Mouse (Mus musculus) brain, embryonic 14.5 days (tissue): ENCODE results near the gene Kif22. TPM values are rescaled to one million over a fixed set of nuclear protein-coding genes. Genes with fewer than 3 reads are reported as not detected.

ENCODE experiments used
- DNase-seq: peaks from one replicate; pipeline ENCODE4 v3.0.0-alpha.2; 2011; ENCODE audit warnings: low read depth
- CTCF ChIP-seq: fragments of 200-500 bp; IDR thresholded peaks from 2 replicates; pipeline ENCODE4 v1.5.1; 2012; ENCODE audit warnings: inconsistent platforms, mild to moderate bottlenecking, moderate library complexity, borderline replicate concordance; ENCODE audit not compliant: insufficient read depth, insufficient read length; ENCODE audit errors: extremely low read depth
- POLR2A ChIP-seq: fragments of 200-500 bp; IDR thresholded peaks from 2 replicates; pipeline ENCODE4 v1.6.1; 2012; ENCODE audit warnings: mild to moderate bottlenecking, inconsistent platforms, borderline replicate concordance; ENCODE audit not compliant: poor library complexity, insufficient read depth, insufficient read length, severe bottlenecking; ENCODE audit errors: extremely low read depth
- polyA plus RNA-seq: library from polyadenylated mRNA; depleted of rRNA; stranded (reverse); fragments of >200 nt; gene quantifications from 2 replicates; pipeline ENCODE4 v1.2.3, GENCODE M21; 2012

Gene Kif22
- polyA plus RNA-seq, 1 experiment, result 25.5 TPM

DNA sequence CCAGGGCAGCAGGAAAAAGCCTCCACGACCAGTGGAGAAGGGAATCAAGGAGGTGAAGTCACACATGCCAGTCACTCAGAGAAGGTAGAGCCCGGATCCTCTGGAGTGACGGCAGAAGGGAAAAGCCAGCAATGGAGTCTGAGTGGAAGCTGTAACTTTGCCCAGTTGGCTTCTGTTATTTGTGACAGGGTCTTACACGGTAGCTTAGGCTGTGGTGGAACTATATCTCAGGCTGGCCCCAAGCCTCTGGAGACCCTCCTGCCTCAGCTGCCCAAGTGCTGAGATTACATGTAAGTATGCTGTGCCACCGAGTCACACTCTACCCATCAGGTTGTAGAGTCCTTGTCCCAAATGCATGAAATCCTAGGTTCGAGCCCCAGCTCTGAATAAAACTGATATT, 28.9 kb downstream of the Kif22 start:
- no peak for TF ChIP-seq CTCF
- TF ChIP-seq POLR2A, result no peak
- DNase-seq, result no peak

DNA sequence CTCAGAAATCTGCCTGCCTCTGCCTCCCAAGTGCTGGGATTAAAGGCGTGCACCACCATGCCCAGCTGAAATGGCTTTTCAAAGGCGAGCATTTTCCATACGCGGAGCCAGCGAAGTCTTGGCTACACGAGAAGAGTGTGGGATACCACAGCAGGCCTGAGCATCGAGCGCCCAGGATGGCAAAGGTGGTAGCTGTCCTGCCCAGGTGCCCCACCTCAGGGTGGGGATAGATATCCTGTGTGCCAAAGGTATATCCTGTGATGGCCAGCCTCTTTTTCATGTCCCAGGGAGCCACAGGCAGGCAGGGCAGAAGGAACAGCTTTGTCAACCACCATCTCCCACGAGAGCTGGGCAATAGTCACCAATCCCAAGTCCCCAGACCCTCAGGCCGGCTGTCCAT, 29.4 kb downstream of the Kif22 start:
- no peak for DNase-seq
- TF ChIP-seq CTCF (no peak), POLR2A (no peak)

DNA sequence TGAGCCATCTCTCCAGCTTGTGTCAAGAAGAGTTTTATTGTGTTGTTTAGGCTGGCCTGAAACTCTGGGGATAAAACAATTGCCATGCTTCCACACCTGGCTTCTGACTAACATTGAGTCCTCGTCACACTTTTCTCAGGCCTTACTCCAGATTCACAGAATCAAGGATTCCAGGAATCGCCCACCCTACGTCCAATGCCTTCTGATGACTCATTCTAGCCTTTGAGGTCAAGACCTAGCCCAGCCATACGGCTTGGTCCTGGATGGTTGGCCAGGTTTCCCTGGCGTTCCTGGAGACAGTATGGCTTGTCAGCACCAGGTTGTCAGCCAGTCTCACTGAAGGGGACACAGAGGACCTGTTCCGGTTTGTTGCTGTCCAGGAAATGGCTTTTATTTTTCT, 29.9 kb downstream of the Kif22 start:
- no peak for DNase-seq
- no peak for TF ChIP-seq POLR2A
- TF ChIP-seq CTCF, result no peak

DNA sequence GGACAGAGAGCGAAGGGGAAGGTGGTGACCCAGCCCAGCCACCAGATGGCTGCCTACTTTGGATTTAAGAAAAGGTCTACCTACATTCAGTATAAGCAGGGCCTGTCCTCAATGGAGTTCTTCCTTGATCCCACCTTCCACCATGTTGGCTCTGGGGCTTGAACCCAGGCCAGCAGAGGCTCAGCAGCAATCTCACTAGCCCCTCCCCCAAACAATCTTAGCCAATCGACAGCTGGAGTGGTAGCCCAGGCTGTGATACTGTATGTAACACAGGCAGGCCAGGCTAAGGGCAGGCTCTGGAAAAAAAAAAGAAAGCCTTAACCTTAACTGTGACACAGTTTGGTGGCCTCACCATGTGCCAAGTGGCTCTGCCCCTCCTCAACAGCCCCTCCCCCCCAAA, 30.6 kb downstream of the Kif22 start:
- no peak for TF ChIP-seq POLR2A
- TF ChIP-seq CTCF, result no peak
- no peak for DNase-seq

DNA sequence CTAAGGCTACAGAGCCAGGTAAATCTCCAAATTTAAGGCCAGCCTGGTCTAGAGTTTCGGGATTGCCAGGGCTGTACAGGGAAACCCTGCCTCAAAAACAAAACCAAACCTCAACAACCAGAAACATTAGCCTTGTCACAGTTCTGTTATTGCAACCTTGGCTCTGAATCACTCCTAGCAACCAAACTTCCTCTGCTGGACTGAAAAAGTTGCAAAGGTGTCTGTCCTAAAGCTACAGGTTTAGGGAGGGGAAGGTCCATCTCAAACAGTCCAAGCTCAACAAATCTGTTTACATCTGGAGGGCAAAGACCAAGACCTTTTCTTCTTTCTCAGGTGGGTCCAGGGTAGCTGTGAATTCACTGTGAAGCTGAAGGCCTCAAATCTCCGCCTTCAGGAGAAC, 31.2 kb downstream of the Kif22 start:
- TF ChIP-seq CTCF (no peak), POLR2A (no peak)
- DNase-seq, result no peak

DNA sequence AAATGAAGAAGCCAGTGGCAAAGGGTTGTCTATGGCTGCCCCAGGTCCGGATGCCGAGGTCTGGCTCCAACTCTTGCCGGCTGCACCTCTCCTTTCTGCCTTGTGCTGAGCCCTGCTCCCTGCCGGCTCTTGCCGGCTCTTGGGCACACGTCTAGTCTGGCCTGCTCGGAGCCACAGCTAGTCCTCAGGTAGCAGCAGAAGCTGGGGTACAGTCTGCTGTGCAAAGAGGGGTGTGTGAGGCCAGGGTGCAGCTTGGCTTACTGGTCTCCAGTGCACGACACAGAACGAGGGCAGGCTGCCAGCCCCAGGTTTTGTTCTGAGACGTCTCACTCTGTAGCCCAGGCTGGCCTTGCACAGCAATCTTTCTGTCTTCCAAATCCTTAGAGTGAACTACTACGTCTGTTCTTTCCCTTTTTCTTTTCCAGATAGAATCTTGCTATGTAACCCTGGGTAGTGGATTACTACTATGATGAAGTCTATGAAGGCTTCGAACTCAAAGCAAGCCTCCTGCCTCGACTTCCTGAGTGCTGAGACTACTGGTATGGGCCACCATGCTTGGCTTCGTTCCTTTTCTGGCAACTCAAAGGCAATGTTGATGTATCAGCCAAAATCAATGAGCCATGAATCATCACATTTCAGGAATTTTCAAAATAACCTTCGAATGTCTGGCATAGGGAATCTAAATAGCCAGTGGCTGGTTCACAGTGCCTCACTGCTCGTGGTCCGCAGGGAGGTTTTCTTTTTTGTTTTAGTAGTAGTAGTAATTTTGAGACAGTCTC, 32.8 kb downstream of the Kif22 start:
- no peak for DNase-seq

DNA sequence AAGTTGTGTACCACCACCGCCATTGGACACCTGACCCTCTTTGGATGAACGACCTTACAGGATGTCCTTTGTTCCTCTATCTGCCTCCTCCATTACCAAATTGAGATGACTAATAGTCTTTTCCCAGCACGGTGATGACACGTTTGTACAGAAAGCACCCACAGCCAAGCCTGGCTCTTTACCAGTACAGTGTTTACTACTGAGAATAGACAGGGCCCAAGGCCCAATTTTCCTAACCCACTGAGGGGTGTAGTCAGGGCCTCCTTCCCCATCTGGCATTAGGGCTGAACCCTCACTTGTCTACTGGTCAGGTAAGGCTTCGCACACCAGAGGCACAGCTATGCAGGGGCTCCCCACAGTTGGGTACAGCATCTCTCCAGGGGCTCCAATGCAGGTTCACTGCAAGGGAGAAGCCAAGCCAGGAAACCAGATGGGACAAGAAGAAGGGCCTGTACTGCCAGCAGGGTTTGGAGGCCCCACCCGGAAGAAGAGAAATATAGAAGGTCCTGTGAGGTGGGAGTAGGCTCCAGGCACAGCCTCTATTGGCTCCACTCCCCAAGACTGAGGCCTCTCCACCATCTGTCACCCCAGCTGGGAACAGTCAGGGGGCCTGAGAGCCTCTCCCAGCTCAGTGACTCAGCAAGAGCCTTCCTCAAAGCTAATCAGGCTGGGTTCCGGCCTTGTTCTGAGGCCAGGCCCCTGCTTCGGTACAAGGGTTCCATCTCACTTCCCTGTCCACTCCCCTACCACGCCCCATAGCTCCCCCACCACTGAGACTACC, 33.8 kb downstream of the Kif22 start:
- DNase-seq, result peak; percentile 87

More for the DNA sequence above, 32.8 kb downstream of the Kif22 start:
- TF ChIP-seq CTCF (no peak), POLR2A (no peak)

DNA sequence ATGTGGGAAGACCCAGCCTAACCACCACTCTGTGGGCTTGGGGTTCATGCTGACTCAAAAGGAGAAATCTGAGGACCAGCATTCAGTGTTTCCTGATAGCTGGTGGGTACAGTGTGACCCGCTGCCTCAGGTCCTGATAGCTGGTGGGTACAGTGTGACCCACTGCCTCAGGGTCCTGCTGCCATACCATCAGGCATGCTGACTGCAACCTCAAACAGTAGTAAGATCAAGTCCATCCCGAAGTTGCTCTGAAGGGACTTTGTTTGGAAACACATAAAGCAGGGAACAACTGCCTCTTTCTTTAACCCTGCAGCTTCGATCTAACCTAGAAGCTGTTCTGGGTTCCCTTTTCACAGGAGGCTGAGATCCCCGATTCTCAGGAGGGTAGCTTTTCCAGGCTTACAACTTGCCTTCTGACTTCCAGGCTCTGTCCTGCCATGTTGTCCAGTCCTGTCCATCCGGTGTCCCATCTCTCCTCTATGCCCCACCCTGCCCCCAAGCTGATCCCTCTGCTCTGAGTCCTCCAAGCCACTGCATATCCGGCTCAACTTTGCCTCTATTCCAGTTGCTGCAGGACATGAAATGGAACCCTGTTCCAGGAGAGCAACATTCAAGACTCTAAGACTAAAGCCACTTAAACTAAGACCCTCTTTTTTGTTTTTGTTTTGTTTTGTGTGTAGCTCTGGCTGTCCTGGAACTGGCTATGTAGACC, 34.8 kb downstream of the Kif22 start:
- TF ChIP-seq CTCF, result no peak
- no peak for TF ChIP-seq POLR2A
- no peak for DNase-seq

More for the DNA sequence above, 33.8 kb downstream of the Kif22 start:
- no peak for TF ChIP-seq CTCF

DNA sequence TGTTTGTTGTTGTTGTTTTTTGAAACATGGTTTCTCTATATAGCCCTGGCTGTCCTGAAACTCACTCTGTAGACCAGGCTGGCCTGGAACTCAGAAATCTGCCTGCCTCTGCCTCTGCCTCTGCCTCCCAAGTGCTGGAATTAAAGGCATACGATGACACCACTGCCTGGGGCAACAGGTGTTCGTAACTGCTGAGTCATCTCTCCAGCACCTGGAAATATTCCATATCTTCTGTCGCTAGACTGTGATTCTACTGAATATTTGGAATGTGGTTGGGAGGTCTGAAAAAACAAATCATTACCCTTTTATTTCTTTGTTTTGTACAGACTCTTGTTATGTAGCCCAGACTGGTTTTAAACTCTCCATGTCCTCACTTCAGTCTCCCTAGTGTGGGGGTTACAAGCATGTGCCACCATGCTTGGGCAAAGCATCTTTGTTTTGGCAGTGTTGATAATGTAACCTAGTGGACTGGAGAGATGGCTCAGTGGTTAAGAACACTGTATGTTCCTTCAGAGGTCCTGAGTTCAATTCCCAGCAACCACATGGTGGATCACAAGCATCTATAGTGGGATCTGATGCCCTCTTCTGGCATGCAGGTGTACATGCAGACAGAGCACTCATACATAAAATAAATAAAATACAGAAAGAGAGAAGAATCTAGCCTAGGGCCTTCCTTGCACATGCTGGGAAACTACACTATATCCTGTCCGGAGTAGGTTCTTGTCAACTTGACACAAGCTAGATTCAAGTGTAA, 38.0 kb downstream of the Kif22 start:
- DNase-seq, result no peak
- TF ChIP-seq POLR2A, result no peak
- TF ChIP-seq CTCF, result no peak

DNA sequence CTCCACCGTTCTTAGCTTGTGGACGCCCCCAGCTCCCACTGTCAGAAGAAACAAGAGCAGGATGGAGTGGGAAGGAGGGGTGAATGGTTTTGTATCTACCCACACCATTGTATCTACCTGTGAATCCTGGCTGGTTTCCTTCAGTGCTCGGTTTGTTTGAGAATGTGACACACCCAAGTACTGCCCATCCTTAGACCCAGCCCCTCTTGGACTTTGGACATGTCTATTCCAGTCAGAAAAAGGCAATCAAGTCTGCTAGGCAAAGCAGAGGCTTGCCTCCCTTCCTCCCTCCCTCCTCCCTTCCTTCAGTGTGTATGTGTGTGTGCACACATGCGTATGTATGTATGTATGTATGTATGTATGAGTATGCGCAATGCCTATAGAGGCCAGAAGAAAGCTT, 38.7 kb downstream of the Kif22 start:
- no peak for TF ChIP-seq POLR2A
- no peak for TF ChIP-seq CTCF
- no peak for DNase-seq

DNA sequence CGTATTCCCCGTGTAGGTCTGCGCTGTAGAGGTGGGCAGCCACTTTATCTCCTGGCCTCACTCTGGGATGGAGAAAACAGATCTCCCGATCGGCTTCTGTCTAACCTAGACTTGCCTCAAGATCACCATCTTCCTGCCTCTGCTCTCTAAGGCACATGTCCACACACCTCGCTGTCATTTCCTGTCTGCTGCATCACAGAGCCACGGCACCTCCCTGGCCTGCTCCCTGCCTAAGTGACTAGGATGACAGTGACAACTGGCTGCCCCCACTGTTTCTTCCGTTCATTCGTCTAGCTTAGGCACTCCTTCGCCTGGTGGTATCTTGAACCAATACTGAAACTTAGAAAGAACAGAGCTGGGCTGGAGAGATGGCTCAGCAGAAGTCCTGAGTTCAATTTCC, 42.7 kb downstream of the Kif22 start:
- no peak for DNase-seq
- TF ChIP-seq POLR2A (no peak), CTCF (no peak)

DNA sequence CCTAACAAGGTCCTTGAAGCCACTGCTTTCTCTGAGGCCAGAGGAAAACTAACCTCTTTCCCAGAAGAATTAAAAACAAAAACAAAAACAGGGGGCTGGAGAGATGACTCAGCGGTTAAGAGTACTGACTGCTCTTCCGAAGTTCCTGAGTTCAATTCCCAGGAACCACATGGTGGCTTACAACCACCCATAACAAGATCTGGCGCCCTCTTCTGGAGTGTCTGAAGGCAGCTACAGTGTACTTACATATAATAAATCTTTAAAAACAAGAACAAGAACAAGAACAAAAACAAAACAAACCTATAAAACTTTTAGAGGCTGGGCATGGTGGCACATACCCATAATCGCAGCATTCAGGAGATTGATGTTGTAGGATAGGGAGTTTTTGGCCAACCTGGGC, 45.8 kb downstream of the Kif22 start:
- no peak for DNase-seq
- TF ChIP-seq CTCF (no peak), POLR2A (no peak)
